Mouse (Mus musculus) retina, postnatal 7 days (tissue): Measurements from ENCODE around the gene Tmprss12.
"Not testable (repeated sequence)": the region's sequence is repeated elsewhere in the genome, so short reads cannot be mapped to it uniquely, and the experiment has no call there.

ENCODE experiments used
- DNase-seq: peaks from one replicate; pipeline ENCODE4 v3.0.0-alpha.2; 2012; ENCODE audit warnings: low read depth, low spot score

Tmprss12 gene

DNA sequence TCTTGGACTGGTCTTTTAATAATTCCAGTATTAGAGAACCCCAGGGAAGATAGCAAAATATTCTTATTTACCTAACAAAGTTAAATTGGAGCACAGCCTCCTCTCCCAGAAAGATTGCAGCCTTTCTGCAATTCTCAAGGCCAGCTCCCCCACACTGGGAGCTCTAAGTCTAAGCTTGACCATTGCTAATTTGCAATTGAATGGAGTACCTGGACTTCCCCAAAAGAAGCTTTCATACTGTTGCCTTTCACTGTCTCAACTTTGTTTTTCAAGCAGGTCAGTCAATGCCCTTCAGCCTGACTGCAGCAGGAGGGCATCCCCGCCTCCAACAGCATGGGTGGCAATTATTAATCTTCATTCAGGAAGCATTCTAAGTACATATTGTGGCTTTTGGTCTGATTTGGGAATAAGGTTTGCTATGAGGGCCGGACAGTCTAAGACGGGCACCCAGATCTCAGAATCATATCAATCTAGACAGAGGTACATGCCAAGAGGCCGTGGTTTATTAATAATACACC lies 6.8 kb upstream of the Tmprss12 start:
- DNase-seq = not testable (repeated sequence)

DNA sequence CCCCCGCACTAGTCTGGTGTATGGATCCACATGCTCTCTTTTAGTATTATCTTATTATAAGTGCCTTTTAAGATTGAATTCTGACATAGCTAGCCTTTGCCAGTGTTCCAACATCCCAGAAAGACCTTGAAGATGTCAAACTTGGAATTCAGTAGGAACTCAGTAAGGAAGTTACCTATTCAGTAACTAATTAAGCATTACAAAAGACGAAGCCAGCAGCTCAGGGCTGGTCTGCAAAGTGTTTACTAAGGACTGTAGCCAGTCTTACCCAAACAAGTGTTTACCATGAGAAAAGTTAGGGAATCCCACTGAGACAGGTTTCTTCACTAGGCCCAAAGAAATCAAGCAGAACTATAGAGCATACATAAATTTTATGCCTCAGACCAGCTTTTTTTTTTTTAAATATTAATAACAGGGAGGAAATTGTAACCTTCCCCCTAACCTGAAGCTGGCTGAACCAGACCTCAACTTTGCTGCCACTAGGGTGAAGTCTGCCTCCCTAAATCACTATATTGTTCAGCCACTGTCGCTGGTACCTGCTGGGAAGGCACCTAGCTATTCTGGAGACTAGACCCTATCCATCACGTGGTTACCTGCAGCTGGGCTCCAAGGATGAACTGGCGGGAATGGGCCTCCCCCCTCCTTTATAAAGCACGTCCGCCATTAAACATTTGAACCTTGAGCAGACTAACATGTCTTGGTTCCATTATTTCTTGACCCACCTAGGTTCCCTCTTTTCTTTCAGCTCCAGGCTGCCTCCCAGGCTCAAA lies 5.7 kb upstream of the Tmprss12 start:
- DNase-seq = no peak

DNA sequence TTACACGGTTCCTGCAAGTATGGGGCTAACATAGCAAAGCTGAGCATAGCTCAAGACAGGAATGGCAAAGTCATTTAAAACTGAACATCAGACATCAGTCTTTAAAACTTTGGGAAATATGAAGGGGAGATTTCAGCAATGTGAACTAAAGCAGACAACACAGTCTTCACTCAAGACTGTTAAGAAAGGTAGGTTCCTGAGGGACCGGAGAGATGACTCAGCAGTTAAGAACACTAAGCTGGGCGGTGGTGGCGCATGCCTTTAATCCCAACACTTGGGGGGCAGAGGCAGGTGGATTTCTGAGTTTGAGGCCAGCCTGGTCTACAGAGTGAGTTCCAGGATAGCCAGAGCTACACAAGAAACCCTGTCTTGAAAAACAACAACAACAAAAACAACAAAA lies 4.2 kb upstream of the Tmprss12 start:
- DNase-seq = no peak

DNA sequence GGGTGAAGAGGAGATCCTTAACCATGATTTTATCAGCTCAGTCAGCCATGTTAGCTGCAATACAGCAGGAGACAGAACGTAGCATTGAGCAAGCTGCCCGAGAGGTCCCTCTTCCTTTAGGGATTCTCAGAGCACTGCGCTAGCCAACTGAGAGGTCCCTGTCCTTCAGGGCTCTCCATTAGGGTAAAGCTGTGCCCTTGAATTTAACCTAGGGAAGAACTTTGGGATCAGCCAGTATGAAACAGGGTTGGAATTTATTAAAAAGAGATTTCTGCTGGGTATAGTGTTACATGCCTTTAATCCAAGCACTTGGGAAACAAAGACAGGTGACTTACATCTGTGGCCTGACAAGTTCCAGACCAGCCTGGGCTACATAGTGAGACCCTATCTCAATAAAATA lies 3.1 kb upstream of the Tmprss12 start:
- no peak for DNase-seq

DNA sequence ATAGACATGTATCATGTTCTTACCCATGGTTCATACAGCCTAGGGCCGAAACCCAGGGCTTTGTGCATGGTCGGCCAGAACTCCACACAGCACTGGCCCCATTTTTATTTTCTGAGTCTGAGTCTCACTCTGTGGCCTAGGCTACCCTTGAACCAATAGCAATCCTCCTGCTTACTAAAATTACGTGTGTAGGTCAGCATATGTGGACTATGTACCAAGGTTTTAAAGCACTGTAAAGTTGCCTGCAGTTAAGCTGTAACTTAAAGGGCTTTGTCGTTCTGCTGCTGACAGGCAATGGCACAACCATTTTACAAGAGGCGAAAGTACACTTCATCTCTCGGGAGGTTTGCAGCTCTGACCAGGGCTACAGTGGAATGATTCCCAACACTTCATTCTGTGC lies 8.3 kb downstream of the Tmprss12 start:
- DNase-seq = no peak

DNA sequence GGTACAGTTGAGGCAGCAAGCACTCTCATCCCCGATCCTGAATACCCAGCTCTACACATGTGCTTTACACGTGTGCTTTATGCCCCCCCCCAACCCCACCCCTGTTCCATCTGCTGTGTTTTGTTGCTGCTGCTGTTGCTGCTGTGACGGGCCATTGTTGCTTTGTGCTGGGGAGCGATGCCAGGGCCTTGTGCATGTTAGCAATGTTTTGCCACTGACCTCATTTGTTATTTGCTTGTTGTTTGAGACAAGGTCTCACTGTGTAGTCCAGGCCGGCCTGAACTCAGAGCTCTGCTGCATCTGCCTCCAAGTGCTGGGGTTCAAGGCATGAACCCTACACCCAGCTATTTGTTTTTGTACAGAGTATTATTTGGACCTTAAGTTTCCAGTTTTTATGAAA lies 10.2 kb downstream of the Tmprss12 start:
- no peak for DNase-seq

DNA sequence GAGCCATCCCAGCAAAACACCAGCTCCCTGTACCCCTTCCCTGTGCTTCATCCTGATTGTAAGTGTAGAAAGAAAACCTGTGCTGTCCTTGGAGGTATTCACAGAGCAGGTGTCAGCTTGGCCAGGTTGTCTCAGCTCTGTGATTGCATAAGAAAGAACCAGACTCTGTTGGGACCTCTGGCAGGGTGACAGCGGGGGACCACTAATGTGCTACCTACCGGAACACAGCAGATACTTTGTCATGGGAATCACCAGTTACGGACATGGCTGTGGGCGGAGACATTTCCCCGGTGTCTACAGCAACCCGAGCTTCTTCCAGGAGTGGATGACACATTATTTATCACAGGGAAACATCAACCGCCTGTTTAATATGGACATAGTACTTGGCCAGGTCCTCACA lies 11.7 kb downstream of the Tmprss12 start:
- no peak for DNase-seq

DNA sequence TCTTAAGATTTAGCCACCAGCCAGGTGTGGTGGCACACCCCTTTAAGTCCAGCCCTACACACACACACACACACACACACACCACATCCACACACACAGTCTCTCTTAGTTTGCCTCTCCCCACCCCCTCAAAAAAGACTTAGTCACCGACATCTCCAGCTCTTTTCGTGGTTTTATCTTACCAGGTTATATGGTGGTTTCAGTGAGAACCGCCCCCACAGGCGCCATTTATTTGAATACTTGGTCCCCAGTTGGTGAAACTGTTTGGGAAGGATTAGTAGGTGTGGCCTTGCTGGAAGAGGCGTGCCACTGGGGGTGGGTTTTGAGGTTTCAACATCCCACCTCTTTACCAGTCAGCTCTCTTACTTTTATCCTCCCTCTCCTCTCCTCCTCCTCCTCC lies 17.2 kb downstream of the Tmprss12 start:
- no peak for DNase-seq

DNA sequence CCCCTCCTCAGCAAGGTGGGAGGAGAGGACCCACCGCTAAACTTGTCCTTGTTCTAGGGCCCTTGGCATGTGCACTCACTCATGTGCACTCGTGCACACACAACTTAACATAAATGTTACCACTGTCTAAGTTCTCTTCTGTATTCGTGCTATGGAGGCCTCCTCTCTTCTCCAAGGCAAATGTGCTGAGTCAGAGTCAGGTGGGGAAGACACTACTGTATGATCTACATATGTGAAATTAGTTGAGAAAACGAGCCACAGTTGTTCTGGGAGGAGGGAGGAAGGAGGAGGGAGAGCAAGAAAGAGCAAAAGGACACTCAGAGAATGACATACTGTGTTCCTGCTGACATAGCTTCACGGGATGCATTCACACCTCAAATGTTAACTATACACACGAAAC lies 19.9 kb downstream of the Tmprss12 start:
- DNase-seq = no peak

DNA sequence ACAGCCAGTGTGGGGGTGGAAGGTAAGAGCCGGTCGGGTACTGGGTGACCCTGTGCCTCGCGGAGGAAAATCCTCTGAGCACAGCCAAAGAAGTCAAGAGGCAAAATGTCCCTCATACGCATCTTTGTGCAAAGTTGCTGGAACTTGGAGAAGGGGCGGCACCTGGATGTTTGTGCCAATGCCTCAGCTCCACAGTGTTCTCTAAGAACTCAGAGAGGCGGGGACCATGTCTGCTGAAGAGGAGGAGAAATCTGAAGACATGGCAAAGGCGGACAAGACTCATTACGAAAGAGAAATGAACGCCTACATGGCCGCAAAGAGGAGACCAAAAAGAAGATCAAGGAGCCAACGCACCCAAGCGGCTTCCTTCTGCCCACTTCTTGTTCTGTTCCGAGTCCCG lies 20.9 kb downstream of the Tmprss12 start:
- no peak for DNase-seq

DNA sequence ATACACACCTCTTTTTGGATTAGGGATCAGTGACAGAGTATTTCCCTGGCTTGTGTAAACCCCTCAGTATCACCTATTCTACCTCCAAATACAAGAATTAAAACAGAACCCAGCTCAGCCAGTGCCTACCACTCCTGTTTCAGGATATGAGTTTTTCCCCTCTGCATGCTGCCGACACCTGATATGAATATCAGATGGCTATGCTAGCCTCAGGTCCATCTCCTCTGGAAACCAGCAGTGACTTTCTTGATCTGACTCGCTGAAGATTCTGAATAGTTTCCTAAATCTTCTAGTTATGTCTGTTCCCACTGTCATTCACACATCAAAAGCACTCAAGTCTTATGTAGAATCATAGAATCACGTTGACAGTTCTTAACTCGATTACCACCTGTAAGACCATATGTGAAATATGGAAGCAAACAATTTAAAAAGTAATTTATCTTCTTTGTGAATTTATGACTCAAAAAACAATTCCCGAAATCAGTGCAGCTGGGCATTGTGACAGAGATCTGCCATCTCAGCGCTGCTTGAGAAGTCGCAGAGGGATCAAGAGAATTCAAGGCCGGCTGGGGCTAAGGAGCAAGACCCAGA lies 22.9 kb downstream of the Tmprss12 start:
- DNase-seq = no peak

DNA sequence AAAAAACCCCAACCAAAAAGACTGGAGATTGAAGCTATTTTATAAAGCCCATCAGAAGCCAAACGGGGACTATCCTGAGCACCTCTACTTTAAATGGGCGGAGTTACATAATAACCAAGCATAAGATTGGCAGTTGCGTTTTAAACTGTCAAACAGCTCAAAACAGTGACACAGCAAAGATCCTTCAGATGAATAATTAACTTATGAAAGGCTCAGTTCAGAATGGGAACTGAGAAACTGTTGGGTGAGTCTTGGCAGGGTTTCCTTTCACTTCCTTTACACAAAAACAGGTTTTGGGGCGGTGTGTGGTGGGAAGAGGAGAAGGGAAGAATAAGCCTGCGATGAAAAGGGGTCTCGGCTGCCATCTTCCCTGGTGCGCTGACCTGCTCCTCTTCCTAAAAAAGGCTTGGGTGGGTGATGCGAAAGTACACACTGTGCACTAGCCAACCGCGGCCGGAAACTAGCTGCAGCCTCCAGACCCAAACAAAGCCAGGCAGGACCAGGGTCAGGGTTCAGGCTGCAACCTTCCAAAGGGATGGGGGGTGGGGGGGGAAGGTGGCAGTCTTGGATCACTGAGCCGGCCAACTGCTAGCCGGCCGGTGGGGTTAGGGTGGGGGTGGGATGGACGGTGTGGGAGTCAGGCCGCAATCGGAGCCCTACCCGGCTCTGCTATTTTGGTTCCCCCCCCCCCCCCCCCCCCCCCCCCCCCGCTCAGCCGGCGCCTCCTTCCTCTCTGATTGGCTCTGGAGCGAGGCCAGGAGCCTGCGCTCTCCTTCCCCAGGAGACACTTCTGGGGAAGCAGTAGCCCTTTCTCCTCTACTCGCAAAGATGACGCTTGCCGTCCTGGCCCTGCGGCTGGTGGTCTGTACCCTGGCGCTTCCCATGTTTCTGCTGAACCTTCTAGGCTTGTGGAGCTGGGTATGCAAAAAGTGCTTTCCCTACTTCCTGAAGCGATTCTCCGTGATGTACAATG lies 23.7 kb downstream of the Tmprss12 start, which contains the start of gene Mettl7a1:
Mettl7a1 (plus strand) TSS at position 122 of the 973 bp plus-strand sequence.
- DNase-seq = peak; percentile 56

DNA sequence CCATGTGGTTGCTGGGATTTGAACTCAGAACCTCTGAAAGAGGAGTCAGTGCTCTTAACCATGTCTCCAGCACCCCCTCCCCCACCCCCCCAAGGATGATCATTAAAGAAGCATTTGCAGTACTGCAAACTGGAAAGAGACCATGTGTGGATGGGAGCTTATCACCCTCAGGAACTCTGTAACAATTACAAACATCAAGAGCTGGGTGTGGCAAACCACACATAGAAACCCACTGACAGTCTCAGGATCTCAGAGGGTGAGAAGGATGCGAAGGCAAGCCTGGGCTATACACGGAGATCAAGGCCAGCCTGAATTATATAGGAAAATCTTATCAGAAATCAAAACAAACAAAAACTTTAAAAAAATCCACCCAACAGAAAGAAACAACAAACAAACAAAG lies 25.6 kb downstream of the Tmprss12 start:
- no peak for DNase-seq

DNA sequence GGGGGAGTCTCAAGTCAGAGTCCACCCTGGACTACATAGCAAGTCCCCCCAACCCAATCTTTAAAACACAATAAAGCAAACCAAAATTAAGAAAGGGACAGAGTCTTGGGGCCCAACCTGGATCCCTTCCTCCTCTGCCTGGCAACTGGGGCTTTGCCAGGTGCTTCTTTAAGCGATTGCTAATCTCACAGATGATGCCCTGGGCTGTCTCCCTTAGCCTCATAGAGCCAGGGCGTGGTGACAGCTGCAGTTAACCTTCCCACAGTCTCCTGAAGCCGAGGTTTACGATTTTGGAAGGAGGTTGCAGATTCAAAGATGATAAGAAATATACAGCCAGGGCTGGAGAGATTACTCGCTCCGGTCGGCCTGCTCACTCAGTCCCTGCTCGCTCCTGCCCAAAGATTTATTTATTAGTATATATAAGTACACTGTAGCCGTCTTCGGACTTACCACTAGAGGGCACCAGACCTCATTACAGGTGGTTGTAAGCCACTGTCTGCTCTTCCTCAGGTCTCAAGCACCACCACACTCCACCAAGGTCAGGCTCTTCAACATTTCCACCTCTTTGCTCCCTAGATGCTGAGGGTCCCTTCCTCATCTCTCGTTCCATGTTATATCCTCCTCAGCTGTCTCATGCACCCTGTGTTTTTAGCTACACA lies 26.9 kb downstream of the Tmprss12 start:
- not testable (repeated sequence) for DNase-seq

DNA sequence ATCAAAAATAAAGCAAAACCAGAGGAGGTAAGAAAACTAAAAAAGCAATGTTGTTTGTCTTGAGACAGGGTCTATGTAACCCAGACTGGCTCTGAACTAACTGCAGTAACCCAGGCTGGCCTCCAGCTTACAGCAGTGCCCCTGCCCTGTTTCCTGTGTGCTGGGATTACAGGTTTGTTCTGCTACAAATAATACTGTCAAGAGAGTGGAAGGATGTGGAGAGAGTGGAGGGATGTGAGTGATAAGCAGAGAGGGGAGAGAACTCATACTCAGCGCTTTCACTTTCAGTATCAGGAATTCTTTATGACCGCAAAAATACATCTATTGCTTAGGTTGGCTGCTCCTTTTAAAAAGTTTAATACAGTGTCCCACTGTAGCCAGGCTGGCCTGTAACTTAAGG lies 31.7 kb downstream of the Tmprss12 start:
- DNase-seq = no peak

DNA sequence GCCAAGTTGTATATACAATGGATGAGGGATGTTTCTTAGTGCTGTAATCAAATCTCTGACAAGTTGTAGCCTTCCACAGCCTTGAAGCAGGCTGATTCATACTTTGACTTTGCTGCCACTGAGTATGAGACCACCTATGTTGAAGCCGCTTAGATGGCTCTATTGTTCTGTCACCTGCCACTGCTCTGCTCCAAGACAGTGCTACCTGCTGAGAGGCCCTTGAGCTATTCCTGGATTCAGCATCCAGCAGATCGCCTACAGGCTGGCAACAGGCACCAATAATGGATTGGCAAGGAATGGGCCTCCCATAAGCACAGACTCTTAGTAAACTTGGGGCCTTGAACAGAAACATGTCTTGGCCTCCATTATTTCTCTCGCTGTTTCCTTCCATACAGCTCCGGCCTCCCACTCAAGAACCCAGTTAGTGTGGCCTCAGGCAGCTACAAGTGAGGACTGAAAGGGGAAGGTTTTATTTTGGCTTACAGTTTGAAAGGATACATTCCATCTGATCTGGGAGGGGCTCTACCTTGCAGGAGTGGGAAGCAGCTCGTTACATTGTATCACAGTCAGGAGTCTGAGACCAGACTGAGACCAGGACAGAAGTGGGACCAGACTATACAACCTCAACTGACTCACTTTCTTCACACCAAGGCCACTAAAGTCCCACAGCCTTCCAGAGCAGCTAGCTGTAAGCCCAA lies 34.0 kb downstream of the Tmprss12 start:
- no peak for DNase-seq

DNA sequence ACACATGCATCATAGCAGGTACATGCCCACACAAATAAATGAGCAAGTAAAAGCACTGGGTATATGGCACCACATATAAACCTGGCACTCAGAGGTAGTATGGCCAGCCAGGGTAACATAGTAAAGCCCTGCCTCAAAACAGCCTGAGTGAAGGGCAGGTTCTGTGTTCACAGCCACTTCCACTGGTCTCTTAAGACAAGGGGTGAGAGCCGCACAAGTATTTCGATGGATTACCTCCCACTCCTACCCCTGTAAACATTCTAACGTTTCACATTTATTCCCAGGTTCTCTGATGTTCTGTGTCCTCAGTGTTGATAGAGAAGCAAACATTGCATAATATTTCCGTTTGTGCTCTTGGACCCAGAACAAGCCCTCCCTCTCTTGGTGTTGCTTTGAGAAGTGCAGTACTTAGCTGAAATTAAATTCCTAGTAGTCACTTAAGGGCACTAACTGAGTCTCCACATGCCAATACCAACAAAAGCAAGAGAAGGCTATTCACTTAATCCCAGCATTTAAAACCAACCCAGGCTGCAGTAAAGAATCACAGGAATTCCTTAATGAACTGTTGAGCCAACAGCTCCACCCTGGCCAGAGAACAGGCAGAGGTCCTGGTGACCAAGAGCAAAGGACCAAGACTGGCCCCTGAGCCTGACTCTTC lies 37.5 kb downstream of the Tmprss12 start:
- DNase-seq = not testable (repeated sequence)

DNA sequence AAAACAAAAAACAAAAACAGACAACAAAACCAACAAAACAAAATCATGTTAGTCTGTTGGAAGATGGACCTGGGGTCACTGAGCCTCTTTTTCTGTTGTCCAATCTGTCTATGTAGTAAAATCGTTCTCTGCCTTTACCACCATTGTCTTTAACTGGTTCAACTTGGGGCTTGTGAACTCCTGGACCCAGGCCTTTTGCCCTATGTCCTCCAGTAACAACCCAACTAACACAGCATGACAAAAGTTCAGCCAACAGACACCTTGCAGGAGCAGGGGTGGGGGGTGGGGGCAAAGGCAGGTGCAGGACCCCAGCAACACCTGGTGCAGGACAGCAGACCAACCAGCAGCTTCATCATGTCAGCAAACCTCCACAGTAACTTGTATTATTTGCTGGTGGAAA lies 39.2 kb downstream of the Tmprss12 start:
- DNase-seq = no peak

DNA sequence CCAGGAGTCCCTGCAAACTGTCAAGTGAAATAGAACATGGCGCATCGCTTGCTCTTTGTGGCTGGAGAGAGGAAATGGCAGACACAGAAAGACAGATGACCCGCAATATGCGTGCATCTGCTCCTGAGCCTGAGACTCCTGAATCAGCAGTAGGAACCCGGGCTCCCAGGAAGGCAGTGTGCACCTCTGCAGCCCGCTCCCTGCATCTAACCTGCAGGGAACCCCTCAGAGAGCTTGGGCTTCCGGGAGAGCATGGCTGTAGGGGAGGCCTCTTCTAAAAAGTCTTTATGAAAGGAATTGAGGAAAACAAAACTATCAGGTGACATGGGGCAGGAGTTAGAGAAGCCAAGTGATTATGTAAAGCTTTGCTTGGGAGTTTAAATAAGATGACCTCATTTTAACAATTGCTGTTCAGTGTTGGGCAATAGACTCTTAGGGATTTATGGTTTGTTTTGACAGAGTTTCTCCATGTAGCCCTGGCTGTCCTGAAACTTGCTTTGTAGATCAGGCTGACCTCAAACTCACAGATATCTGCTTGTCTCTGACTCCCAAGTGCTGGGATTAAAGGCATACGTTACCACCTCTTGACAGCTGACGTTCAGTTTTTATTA lies 39.8 kb downstream of the Tmprss12 start:
- no peak for DNase-seq

DNA sequence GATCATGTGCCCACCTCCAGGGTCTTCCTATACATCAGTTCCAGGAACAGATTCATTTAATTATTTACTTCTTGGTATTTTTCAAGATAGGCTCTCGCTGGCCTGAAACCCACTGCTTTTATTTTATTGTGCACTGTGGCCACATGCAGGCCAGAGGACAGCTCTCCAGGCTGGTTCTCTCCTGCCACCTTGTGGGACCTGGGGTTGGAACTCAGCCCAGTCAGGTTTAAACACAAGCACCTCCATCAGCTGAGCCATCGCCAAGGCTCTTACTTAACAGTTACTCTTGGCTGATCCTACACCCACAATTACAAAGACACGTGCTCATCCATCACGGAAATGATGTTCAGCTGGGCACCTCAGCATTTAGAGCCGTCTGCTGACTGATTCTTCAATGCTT lies 40.5 kb downstream of the Tmprss12 start:
- DNase-seq = no peak
